Mouse (Mus musculus) heart, embryonic 10.5 days (tissue): ENCODE data around the gene Pla2g4c. TPM values are rescaled to one million over a fixed set of nuclear protein-coding genes. Genes with fewer than 3 reads are reported as not detected.

Source experiments
- DNase-seq: peaks from one replicate; pipeline ENCODE4 v3.0.0-alpha.2; 2017; ENCODE audit warnings: low spot score
- H3K27ac ChIP-seq: fragments of 300-500 bp; sonication (generic); 2 replicates; pipeline ENCODE4 v1.5.1; 2016; ENCODE audit warnings: mild to moderate bottlenecking
- H3K27me3 ChIP-seq: fragments of 300-500 bp; sonication (generic); 2 replicates; pipeline ENCODE4 v1.6.1; 2016; ENCODE audit warnings: mild to moderate bottlenecking; ENCODE audit not compliant: poor library complexity, insufficient read depth, severe bottlenecking
- H3K36me3 ChIP-seq: fragments of 300-500 bp; sonication (generic); 2 replicates; pipeline ENCODE4 v1.6.1; 2016; ENCODE audit warnings: mild to moderate bottlenecking, moderate library complexity
- H3K4me1 ChIP-seq: fragments of 300-500 bp; sonication (generic); 2 replicates; pipeline ENCODE4 v1.6.1; 2016; ENCODE audit warnings: mild to moderate bottlenecking
- H3K4me3 ChIP-seq: fragments of 300-500 bp; sonication (generic); 2 replicates; pipeline ENCODE4 v1.5.1; 2016; ENCODE audit warnings: mild to moderate bottlenecking, moderate library complexity
- H3K9me3 ChIP-seq: fragments of 300-500 bp; sonication (generic); 2 replicates; pipeline ENCODE4 v1.6.1; 2016; ENCODE audit warnings: mild to moderate bottlenecking, moderate library complexity
- WGBS: fragments of 180-500 bp; shearing (Covaris S2); methylation state at CpG from one replicate; pipeline ENCODE4 v1.1.7; 2016; 5-methylcytosine and 5-hydroxymethylcytosine counted together
- polyA plus RNA-seq: library from polyadenylated mRNA; unstranded; fragments of >200 nt; fragmentation: Nextera tagmentation; extraction: Ambion mirVana; gene quantifications from 2 replicates; pipeline ENCODE4 v1.2.1, GENCODE M21; 2016

The Pla2g4c gene
- polyA plus RNA-seq, 1 experiment from 2014 or later, result 1.3 TPM

GRCm38 (mm10) chr7:13301643-13302042 is 22.8 kb upstream of the Pla2g4c start:
- 91% methylated on average over 1 of the region's 1 CpGs for whole genome bisulfite sequencing
- Histone ChIP-seq H3K4me1 (no peaks in the 10 kb centered on the region), H3K9me3 (no peaks in the 10 kb centered on the region), H3K36me3 (peaks cover 100% of the 10 kb centered on the region), H3K4me3 (no peak overlapping the region), H3K27ac (no peak overlapping the region), H3K27me3 (no peaks in the 10 kb centered on the region)
- no peak for DNase-seq

- Histone ChIP-seq H3K36me3 (peaks cover 100% of the 10 kb centered on the region), H3K27me3 (no peaks in the 10 kb centered on the region), H3K27ac (no peak overlapping the region), H3K4me3 (no peak overlapping the region), H3K4me1 (no peaks in the 10 kb centered on the region), H3K9me3 (no peaks in the 10 kb centered on the region)
- 87% methylated on average over 2 of the region's 2 CpGs for WGBS
- DNase-seq, result no peak
Observed at GRCm38 (mm10) chr7:13302780-13303179, 21.7 kb upstream of the Pla2g4c start.

GRCm38 (mm10) chr7:13303372-13303771 is 21.1 kb upstream of the Pla2g4c start:
- Histone ChIP-seq H3K36me3 (peaks cover 100% of the 10 kb centered on the region), H3K4me3 (no peak overlapping the region), H3K27me3 (no peaks in the 10 kb centered on the region), H3K27ac (no peak overlapping the region), H3K4me1 (no peaks in the 10 kb centered on the region), H3K9me3 (no peaks in the 10 kb centered on the region)
- no peak for DNase-seq

GRCm38 (mm10) chr7:13309407-13309806 is 15.0 kb upstream of the Pla2g4c start:
- WGBS, result 85% methylated on average over 2 of the region's 2 CpGs
- no peak for DNase-seq
- no peak overlapping the region for H3K27ac ChIP-seq
- H3K9me3 ChIP-seq, result no peaks in the 10 kb centered on the region
- H3K36me3 ChIP-seq, result peaks cover 92% of the 10 kb centered on the region
- no peaks in the 10 kb centered on the region for H3K4me1 ChIP-seq
- H3K4me3 ChIP-seq, result no peak overlapping the region
- H3K27me3 ChIP-seq, result no peaks in the 10 kb centered on the region

- 84% methylated on average over 6 of the region's 6 CpGs for WGBS
- Histone ChIP-seq H3K36me3 (peaks cover 80% of the 10 kb centered on the region), H3K27me3 (no peaks in the 10 kb centered on the region), H3K4me3 (no peak overlapping the region), H3K9me3 (no peaks in the 10 kb centered on the region), H3K4me1 (no peaks in the 10 kb centered on the region), H3K27ac (no peak overlapping the region)
- peak; percentile 67 for DNase-seq
Observed at GRCm38 (mm10) chr7:13310493-13311199, 13.8 kb upstream of the Pla2g4c start.

- H3K9me3 ChIP-seq, result no peaks in the 10 kb centered on the region
- WGBS, result 94% methylated on average over 4 of the region's 4 CpGs
- H3K27me3 ChIP-seq, result no peaks in the 10 kb centered on the region
- no peaks in the 10 kb centered on the region for H3K4me1 ChIP-seq
- H3K27ac ChIP-seq, result no peak overlapping the region
- no peak for DNase-seq
- no peak overlapping the region for H3K4me3 ChIP-seq
- H3K36me3 ChIP-seq, result peaks cover 72% of the 10 kb centered on the region
Observed at GRCm38 (mm10) chr7:13311401-13311800, 13.1 kb upstream of the Pla2g4c start.

GRCm38 (mm10) chr7:13314095-13314597 is 10.3 kb upstream of the Pla2g4c start:
- H3K4me3 ChIP-seq, result no peak overlapping the region
- no peak overlapping the region for H3K27ac ChIP-seq
- H3K27me3 ChIP-seq, result no peaks in the 10 kb centered on the region
- H3K4me1 ChIP-seq, result no peaks in the 10 kb centered on the region
- DNase-seq, result no peak
- WGBS, result 83% methylated on average over 5 of the region's 5 CpGs
- H3K36me3 ChIP-seq, result peaks cover 45% of the 10 kb centered on the region
- no peaks in the 10 kb centered on the region for H3K9me3 ChIP-seq

GRCm38 (mm10) chr7:13321424-13321823 is 3.0 kb upstream of the Pla2g4c start:
- no peaks in the 10 kb centered on the region for H3K27me3 ChIP-seq
- H3K4me1 ChIP-seq, result no peaks in the 10 kb centered on the region
- H3K36me3 ChIP-seq, result no peaks in the 10 kb centered on the region; the same call in 1 of the 2 replicates
- WGBS, result 86% methylated on average over 3 of the region's 3 CpGs
- DNase-seq, result no peak
- H3K4me3 ChIP-seq, result no peak overlapping the region
- H3K9me3 ChIP-seq, result no peaks in the 10 kb centered on the region
- H3K27ac ChIP-seq, result no peak overlapping the region

GRCm38 (mm10) chr7:13330575-13330974 is 6.1 kb downstream of the Pla2g4c start:
- Histone ChIP-seq H3K36me3 (peaks cover 17% of the 10 kb centered on the region; the same call in 1 of the 2 replicates), H3K27me3 (no peaks in the 10 kb centered on the region), H3K9me3 (no peaks in the 10 kb centered on the region), H3K4me1 (no peaks in the 10 kb centered on the region), H3K4me3 (no peak overlapping the region), H3K27ac (no peak overlapping the region)
- 99% methylated on average over 2 of the region's 2 CpGs for WGBS
- DNase-seq, result no peak

GRCm38 (mm10) chr7:13355943-13356342 is 31.5 kb downstream of the Pla2g4c start:
- H3K27me3 ChIP-seq, result no peaks in the 10 kb centered on the region
- H3K9me3 ChIP-seq, result 0 out of 2 replicates have a peak, but pooled peaks cover 4% of the 10 kb centered on the region
- no peak for DNase-seq
- no peak overlapping the region for H3K27ac ChIP-seq
- no peaks in the 10 kb centered on the region for H3K4me1 ChIP-seq
- H3K4me3 ChIP-seq, result no peak overlapping the region
- peaks cover 49% of the 10 kb centered on the region for H3K36me3 ChIP-seq

- 67% methylated on average over 2 of the region's 2 CpGs for WGBS
- no peaks in the 10 kb centered on the region for H3K4me1 ChIP-seq
- no peak overlapping the region for H3K27ac ChIP-seq
- no peaks in the 10 kb centered on the region for H3K27me3 ChIP-seq
- H3K4me3 ChIP-seq, result no peak overlapping the region
- H3K9me3 ChIP-seq, result no peaks in the 10 kb centered on the region
- DNase-seq, result no peak
- no peaks in the 10 kb centered on the region for H3K36me3 ChIP-seq
Observed at GRCm38 (mm10) chr7:13380588-13380987, 56.1 kb downstream of the Pla2g4c start.

GRCm38 (mm10) chr7:13397832-13398231 is 73.4 kb downstream of the Pla2g4c start, which contains the start of gene Cabp5:
Gene Cabp5 (plus strand): TSS chr7:13398132.
- no peaks in the 10 kb centered on the region for H3K9me3 ChIP-seq
- H3K36me3 ChIP-seq, result no peaks in the 10 kb centered on the region
- no peaks in the 10 kb centered on the region for H3K27me3 ChIP-seq
- WGBS, result 72% methylated on average over 1 of the region's 1 CpGs
- no peak within 1 kb of the TSS for H3K27ac ChIP-seq
- no peak within 1 kb of the TSS for H3K4me3 ChIP-seq
- no peak for DNase-seq
- H3K4me1 ChIP-seq, result no peaks in the 10 kb centered on the region
